Mouse (Mus musculus): ENCODE data around the gene Igf2. TPM values are rescaled to one million over a fixed set of nuclear protein-coding genes. Genes with fewer than 3 reads are reported as not detected.
A peak's percentile ranks its signal among the peaks of the same experiment; 100 is the strongest.

The Igf2 gene
- polyA plus RNA-seq, 1 experiment: 25.4 TPM

DNA sequence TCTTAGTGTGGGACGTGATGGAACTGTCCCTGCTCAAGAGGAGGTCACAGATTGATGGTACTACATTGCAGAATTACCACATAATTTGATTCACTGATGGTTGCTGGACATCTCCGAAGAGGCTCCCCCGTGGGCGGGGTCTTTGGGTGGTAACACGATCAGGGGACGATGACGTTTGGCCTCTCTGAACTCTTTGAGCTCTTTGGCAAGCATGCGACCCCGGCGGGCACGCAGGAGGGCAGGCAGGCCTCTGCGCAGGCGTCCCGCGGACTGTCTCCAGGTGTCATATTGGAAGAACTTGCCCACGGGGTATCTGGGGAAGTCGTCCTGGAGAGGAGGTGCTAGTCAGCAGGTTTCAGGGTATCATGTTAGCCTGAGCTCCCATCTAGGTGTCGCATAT is 12.9 kb downstream of the Igf2 start:
- 36% methylated on average over 18 of the region's 18 CpGs for WGBS
- H3K4me1 ChIP-seq (ENCODE audit: control insufficient read depth, insufficient read depth, low read length): no peaks in the 10 kb centered on the region; the same call in none of the 2 replicates
- no peak for DNase-seq
- no peak overlapping the region for H3K4me3 ChIP-seq (replicated peaks; ENCODE audit: extremely low read depth, low read depth, low read length)
- TF ChIP-seq POLR2A (IDR thresholded peaks at IDR 0.05; ENCODE audit: borderline replicate concordance, extremely low read depth, low read depth, low read length) (no peak), CTCF (IDR thresholded peaks at IDR 0.05; ENCODE audit: insufficient read depth, low read length) (no peak)

DNA sequence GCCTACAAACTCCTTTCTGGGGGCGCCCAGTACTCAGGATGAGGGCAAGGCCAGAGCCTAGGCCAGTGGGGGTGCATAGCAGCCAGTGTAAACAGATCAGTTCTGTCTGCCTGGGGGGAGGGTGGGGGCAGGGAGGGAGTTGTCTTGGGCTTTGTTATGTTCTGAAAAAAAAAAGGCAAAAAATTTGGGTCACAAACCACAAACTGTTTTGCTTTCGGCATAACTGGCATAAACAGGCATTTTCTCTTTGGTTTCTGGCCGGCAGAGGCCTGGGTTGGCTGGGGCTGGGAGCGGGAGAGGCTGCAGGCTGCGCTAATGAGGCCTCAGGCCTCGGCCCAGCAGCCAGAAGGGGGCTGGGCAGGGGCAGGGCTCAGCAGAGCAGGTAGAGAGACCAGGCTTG is 19.9 kb downstream of the Igf2 start:
- Histone ChIP-seq H3K4me3 (replicated peaks; ENCODE audit: extremely low read depth, low read depth, low read length) (no peak overlapping the region), H3K4me1 (ENCODE audit: control insufficient read depth, insufficient read depth, low read length) (no peaks in the 10 kb centered on the region)
- no peak for DNase-seq
- 67% methylated on average over 6 of the region's 6 CpGs for WGBS
- no peak for TF ChIP-seq POLR2A (IDR thresholded peaks at IDR 0.05; ENCODE audit: borderline replicate concordance, extremely low read depth, low read depth, low read length)
- no peak for TF ChIP-seq CTCF (IDR thresholded peaks at IDR 0.05; ENCODE audit: insufficient read depth, low read length)

DNA sequence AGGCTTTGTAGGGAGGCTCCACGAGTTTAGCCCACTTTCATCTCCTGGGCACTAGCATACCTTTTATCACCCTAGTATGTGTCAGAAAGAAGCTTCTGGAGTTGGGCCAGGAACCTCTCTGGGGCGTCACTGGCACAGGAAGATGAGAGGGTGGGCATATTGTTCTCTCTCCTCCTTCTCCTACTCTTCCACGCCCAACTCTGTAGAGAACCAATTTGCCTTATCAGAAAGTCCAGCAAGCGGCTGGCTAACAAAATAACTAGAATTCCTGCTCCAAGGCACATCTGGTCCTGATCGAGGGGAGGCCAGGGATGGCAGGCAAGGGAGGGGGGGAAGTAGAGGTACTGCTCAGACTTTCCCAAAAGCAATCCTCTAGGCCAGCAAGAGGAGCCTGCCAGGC is 21.6 kb downstream of the Igf2 start:
- H3K4me1 ChIP-seq (ENCODE audit: control insufficient read depth, insufficient read depth, low read length): no peaks in the 10 kb centered on the region
- no peak for TF ChIP-seq CTCF (IDR thresholded peaks at IDR 0.05; ENCODE audit: insufficient read depth, low read length)
- TF ChIP-seq POLR2A (IDR thresholded peaks at IDR 0.05; ENCODE audit: borderline replicate concordance, extremely low read depth, low read depth, low read length): no peak
- no peak overlapping the region for H3K4me3 ChIP-seq (replicated peaks; ENCODE audit: extremely low read depth, low read depth, low read length)
- DNase-seq: no peak
- WGBS: 26% methylated on average over 5 of the region's 5 CpGs

DNA sequence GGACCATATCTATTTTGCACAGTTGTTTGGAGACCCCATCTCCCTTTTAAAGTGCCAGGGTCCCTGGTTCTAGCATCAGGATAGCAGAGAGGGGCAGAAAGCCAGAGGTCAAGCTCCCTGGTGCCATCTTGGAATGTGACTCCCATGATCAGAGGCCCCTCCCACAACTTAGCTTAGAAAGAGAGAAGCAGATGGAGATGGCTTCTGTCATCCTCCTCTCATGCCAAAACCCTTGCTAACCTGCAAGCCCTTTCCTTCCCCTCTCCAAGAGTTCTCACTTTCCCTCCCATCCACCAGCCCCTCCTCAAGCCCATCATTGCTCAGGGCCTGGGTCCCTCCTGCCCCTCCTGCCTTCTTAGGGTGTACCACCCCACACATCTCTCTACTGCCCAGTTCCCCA is 30.4 kb downstream of the Igf2 start:
- no peak for DNase-seq
- H3K4me1 ChIP-seq (ENCODE audit: control insufficient read depth, insufficient read depth, low read length): no peaks in the 10 kb centered on the region
- H3K4me3 ChIP-seq (replicated peaks; ENCODE audit: extremely low read depth, low read depth, low read length): no peak overlapping the region
- TF ChIP-seq CTCF (IDR thresholded peaks at IDR 0.05; ENCODE audit: insufficient read depth, low read length) (no peak), POLR2A (IDR thresholded peaks at IDR 0.05; ENCODE audit: borderline replicate concordance, extremely low read depth, low read depth, low read length) (no peak)

DNA sequence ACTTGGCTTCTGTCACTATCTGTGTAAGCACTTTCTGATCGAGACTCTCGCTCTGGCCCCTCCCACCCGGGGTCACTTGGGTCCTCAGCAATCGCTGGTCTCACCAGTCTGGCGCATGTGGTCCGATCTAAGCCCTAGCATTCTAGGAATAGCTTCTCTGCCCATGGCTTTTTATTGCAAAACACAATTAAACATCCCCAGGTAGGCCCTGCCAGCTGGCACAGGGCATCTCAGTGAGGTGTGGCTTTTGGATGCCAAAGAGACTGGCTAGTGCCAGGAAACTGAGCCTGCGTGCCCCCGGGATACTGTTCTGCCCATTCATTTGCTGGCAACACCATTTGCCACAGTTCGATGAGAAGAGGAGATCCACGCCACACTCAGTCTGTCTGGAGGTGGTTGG is 35.9 kb downstream of the Igf2 start:
- TF ChIP-seq CTCF (IDR thresholded peaks at IDR 0.05; ENCODE audit: insufficient read depth, low read length) (no peak), POLR2A (IDR thresholded peaks at IDR 0.05; ENCODE audit: borderline replicate concordance, extremely low read depth, low read depth, low read length) (no peak)
- Histone ChIP-seq H3K4me1 (ENCODE audit: control insufficient read depth, insufficient read depth, low read length) (no peaks in the 10 kb centered on the region), H3K4me3 (replicated peaks; ENCODE audit: extremely low read depth, low read depth, low read length) (no peak overlapping the region)
- WGBS: 62% methylated on average over 10 of the region's 10 CpGs
- DNase-seq: no peak

DNA sequence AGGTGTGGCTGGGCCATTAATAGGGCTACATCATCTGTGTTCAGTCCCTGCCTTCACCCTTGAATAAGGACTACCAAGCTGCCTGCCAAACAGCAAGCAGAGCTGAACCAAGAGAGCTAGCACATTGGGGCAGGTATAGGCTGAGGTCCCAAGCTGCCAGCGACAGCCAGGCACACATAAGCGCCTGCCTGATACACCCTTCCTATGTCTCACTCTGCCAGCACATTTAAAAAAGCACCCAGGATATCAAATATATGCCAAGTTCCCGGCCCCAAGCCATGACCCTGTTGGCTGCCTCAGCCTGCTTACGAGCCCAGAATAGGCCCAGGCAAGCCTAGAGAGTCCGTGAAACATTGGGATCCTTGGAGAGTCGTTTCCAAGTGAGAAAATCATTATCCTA is 36.8 kb downstream of the Igf2 start:
- TF ChIP-seq CTCF (IDR thresholded peaks at IDR 0.05; ENCODE audit: insufficient read depth, low read length): no peak
- TF ChIP-seq POLR2A (IDR thresholded peaks at IDR 0.05; ENCODE audit: borderline replicate concordance, extremely low read depth, low read depth, low read length): no peak

DNA sequence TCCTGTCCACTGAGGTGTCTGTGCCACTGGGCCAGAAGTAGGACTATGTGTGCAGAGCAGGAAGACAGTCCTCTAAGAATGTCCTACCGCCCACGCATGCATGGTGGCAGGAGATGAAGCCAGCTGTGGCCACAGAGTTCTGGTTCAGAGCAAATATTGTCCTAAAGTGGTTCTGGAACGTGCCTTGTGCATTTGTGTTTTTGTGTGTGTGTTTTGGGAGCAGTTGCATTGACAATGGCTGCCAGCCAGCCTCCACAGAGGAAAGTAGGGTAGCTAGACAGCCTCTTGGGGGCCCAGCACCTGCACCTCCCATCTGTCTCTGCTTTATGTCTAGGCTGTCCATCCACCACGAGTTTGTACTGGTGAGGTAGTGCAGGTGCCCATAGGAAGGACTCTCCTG is 44.4 kb downstream of the Igf2 start:
- TF ChIP-seq CTCF (IDR thresholded peaks at IDR 0.05; ENCODE audit: insufficient read depth, low read length): no peak
- no peak for TF ChIP-seq POLR2A (IDR thresholded peaks at IDR 0.05; ENCODE audit: borderline replicate concordance, extremely low read depth, low read depth, low read length)
- DNase-seq: no peak
- Histone ChIP-seq H3K4me3 (replicated peaks; ENCODE audit: extremely low read depth, low read depth, low read length) (no peak overlapping the region), H3K4me1 (ENCODE audit: control insufficient read depth, insufficient read depth, low read length) (no peaks in the 10 kb centered on the region)
- 67% methylated on average over 4 of the region's 4 CpGs for WGBS

More for the DNA sequence above, 36.8 kb downstream of the Igf2 start:
- Histone ChIP-seq H3K4me1 (ENCODE audit: control insufficient read depth, insufficient read depth, low read length) (no peaks in the 10 kb centered on the region), H3K4me3 (replicated peaks; ENCODE audit: extremely low read depth, low read depth, low read length) (no peak overlapping the region)
- 81% methylated on average over 6 of the region's 6 CpGs for WGBS
- no peak for DNase-seq

DNA sequence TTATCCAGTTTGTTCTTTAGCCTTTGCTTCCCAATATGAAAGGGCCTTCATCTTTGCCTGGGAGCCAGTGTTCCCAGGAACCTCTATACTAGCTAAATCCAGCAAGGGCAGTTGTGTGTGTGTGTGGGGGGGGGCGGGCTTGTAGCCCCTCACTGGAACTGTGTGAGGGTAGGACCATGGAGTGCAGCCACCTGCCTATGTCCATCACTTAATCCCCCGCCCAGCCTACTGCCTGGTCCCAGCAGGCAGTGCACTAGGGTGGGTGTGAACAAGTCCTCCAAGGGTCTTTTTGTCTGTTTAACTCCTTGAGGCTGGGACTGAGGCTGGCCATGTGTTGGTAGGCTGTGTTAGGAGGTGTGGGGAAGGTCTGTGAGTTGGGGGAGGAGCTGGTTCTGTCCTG is 53.5 kb downstream of the Igf2 start:
- no peak for TF ChIP-seq POLR2A (IDR thresholded peaks at IDR 0.05; ENCODE audit: borderline replicate concordance, extremely low read depth, low read depth, low read length)
- no peak for TF ChIP-seq CTCF (IDR thresholded peaks at IDR 0.05; ENCODE audit: insufficient read depth, low read length)
- no peaks in the 10 kb centered on the region for H3K4me1 ChIP-seq (ENCODE audit: control insufficient read depth, insufficient read depth, low read length)
- WGBS: 61% methylated on average over 2 of the region's 2 CpGs
- no peak overlapping the region for H3K4me3 ChIP-seq (replicated peaks; ENCODE audit: extremely low read depth, low read depth, low read length)
- no peak for DNase-seq

DNA sequence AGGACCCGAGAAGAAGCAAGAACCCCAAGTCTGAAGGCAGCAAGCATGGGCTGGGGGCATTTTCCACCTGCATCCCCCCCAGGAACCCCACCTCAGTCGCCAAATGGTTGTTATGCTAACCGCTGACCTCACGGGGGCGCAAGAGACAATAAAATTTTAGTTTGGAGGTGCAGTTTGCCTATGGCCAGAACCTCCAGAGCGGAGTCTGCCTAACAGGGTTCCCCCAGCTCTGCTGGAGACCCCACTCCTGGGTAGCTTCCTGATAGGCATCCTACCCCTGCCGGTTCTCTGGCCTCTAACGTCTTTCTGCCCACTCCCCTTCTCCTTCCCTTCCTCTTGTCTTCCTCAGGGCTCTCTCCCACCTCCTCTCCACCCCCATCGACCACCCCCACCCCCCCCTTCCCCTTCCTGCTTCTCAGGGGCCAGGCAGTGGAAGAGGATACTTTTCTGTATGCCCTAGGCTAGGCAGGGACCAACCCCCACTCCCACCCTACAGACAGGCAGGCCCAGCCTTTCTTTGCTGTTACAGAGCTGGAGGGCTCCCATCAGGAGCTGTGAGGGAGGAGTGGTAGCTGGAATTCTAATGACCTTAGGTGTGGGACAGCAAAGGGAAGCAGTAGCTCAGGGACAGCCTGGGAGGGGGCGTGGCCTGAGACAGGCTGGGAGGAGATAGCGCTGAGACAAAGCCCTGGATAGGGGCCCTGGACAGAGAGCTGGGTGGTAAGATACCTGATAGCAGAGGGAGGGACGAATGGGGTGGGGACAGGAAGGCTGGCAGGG is 55.8 kb downstream of the Igf2 start:
- Histone ChIP-seq H3K4me1 (ENCODE audit: control insufficient read depth, insufficient read depth, low read length) (no peaks in the 10 kb centered on the region), H3K4me3 (replicated peaks; ENCODE audit: extremely low read depth, low read depth, low read length) (no peak overlapping the region)
- peak; percentile 56 for DNase-seq
- WGBS: 5% methylated on average over 12 of the region's 12 CpGs
- TF ChIP-seq CTCF (IDR thresholded peaks at IDR 0.05; ENCODE audit: insufficient read depth, low read length): peak; percentile 59
- no peak for TF ChIP-seq POLR2A (IDR thresholded peaks at IDR 0.05; ENCODE audit: borderline replicate concordance, extremely low read depth, low read depth, low read length)

DNA sequence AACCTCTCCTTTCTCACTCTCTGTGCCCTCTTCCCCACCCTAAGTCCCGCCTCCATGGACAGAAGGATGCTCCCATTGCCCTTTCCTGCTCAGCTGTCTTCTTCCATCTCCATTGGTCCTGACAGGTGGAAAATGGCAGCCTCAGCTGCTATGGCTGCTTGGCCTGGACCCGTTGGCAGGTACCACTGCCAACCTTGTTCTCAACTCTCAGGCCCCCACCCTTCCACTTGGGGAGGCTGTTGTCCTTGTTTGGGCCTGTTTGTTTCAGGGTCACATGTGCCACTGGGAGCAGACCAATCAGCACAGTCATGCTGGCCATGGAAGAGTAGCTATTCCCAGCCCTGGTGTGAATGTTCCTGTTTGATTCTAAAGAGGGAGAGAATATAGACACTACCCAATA is 65.7 kb downstream of the Igf2 start:
- 83% methylated on average over 2 of the region's 2 CpGs for WGBS
- no peaks in the 10 kb centered on the region for H3K4me1 ChIP-seq (ENCODE audit: control insufficient read depth, insufficient read depth, low read length)
- no peak overlapping the region for H3K4me3 ChIP-seq (replicated peaks; ENCODE audit: extremely low read depth, low read depth, low read length)
- TF ChIP-seq POLR2A (IDR thresholded peaks at IDR 0.05; ENCODE audit: borderline replicate concordance, extremely low read depth, low read depth, low read length) (no peak), CTCF (IDR thresholded peaks at IDR 0.05; ENCODE audit: insufficient read depth, low read length) (no peak)
- DNase-seq: no peak

Other genes starting within 250 kb of the Igf2 start
- gene Syt8, start 232.0 kb downstream of the Igf2 start, polyA plus RNA-seq (2012; rRNA removed): 0.19 and 8.6 TPM in 2 replicates
- gene Tnni2, start 225.0 kb downstream of the Igf2 start, polyA plus RNA-seq (2012; rRNA removed): 3.1 and 223 TPM in 2 replicates
- 131 and 188 TPM in 2 replicates for gene Lsp1, start 206.0 kb downstream of the Igf2 start, polyA plus RNA-seq (2012; rRNA removed)
- gene Tnnt3, start 168.0 kb downstream of the Igf2 start, polyA plus RNA-seq (2012; rRNA removed): 4.1 and 64.7 TPM in 2 replicates
- 8.0 and 10.3 TPM in 2 replicates for gene Mrpl23, start 134.1 kb downstream of the Igf2 start, polyA plus RNA-seq (2012; rRNA removed)
- gene Gm49394, start 3.1 kb upstream of the Igf2 start, polyA plus RNA-seq (2012; rRNA removed): 0.02 TPM in 1 of 2 replicates, not detected in the other
- gene Ins2, start 76.6 kb upstream of the Igf2 start, polyA plus RNA-seq (2012; rRNA removed): 0.37 TPM in 1 of 2 replicates, not detected in the other

All from lung, adult 2 months (tissue).